Mouse (Mus musculus) stomach, postnatal 0 days (tissue): Measurements from ENCODE around the gene Shisa6.

Experiments used
- CTCF ChIP-seq: IDR thresholded peaks from 2 replicates; pipeline ENCODE4 v1.5.1; 2016; ENCODE audit warnings: antibody characterized with exemption, low read depth, mild to moderate bottlenecking, moderate library complexity
- EP300 ChIP-seq: optimal IDR thresholded peaks from 2 replicates; pipeline ENCODE3; 2016; ENCODE audit warnings: antibody characterized with exemption

GRCm38 (mm10) chr11:66265336-66265990 is 260.3 kb downstream of the Shisa6 start:
- TF ChIP-seq EP300 = no peak
- no peak for TF ChIP-seq CTCF
